Comparison of ENCODE assay signal across 14 mouse cellular contexts in the genomic region with DNA sequence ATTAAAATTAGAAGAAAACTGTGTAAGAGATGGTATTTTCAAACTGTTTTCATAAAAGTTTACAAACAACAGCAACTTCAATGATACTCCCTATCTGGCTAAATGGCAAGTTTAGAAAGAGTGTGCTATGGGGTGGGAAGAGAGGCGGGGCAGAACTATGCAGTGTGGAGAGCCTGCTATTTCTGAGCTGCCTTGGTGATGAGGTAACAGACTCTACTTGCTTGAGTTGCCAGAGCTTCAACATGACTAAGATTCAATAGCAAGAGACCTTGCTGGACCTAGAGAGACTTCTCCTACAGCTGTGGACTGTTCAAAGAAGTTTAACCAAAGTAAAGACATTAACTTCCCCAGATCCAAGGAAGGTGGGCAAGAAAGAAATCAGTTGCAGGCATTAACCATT. TPM values are rescaled to one million over a fixed set of nuclear protein-coding genes. Genes with fewer than 3 reads are reported as not detected.
DNase-seq lines count a peak whose midpoint lies in the region; ATAC-seq and TF ChIP-seq lines count a peak whose summit lies in the region.
"Had no signal": no experiment of that assay in that cellular context is flagged by ENCODE, and none has a peak within 500 bp of the region (broad histone marks: within the 10 kb centered on the region; RNA-seq: fewer than 3 reads in every experiment).

No protein-coding gene starts in this region.

- no peaks in the 10 kb centered on the region for H3K27me3 ChIP-seq in heart, embryonic 14.5 days (ENCODE audit: control insufficient read depth, insufficient read depth, low read length)
- no peaks in the 10 kb centered on the region for H3K27me3 ChIP-seq in stomach, embryonic 15.5 days (replicated peaks)
- no peaks in the 10 kb centered on the region for H3K27me3 ChIP-seq in forebrain, postnatal 0 days (ENCODE audit: insufficient read depth, low read length)

- no peak for TF ChIP-seq CTCF in forebrain, postnatal 0 days (IDR thresholded peaks at IDR 0.05; ENCODE audit: low read depth)

- ATAC-seq in heart, embryonic 14.5 days (ENCODE audit: insufficient number of reproducible peaks, insufficient read depth, low FRiP score, low read depth), result peak; percentile 74; the same call in 1 of the 2 replicates
- ATAC-seq in stomach, embryonic 15.5 days (ENCODE audit: insufficient read depth, low FRiP score, low read depth), result 0 out of 2 replicates have a peak, but pooled peaks have one; percentile 32
- no peak for ATAC-seq in forebrain, postnatal 0 days

- no peaks in the 10 kb centered on the region for H3K9me3 ChIP-seq in heart, embryonic 14.5 days (ENCODE audit: control insufficient read depth, low read length)
- H3K9me3 ChIP-seq in stomach, embryonic 15.5 days, result no peaks in the 10 kb centered on the region
- H3K9me3 ChIP-seq in forebrain, postnatal 0 days (ENCODE audit: low read length), result no peaks in the 10 kb centered on the region
- H3K9me3 ChIP-seq: limb, embryonic 10.5 days had no signal

- H3K36me3 ChIP-seq in heart, embryonic 14.5 days (ENCODE audit: control insufficient read depth, insufficient read depth, low read length), result no peaks in the 10 kb centered on the region
- H3K36me3 ChIP-seq in stomach, embryonic 15.5 days, result no peaks in the 10 kb centered on the region
- H3K36me3 ChIP-seq in forebrain, postnatal 0 days (ENCODE audit: insufficient read depth), result no peaks in the 10 kb centered on the region
- H3K36me3 ChIP-seq: limb, embryonic 10.5 days had no signal

- H3K27ac ChIP-seq in heart, embryonic 14.5 days (replicated peaks in 1 of 2; ENCODE audit: control insufficient read depth in 1 of 2, insufficient read depth in 1 of 2, low read depth in 2 of 2, low read length in 2 of 2), result peak overlapping the region; percentile 74 to 86
- no peak overlapping the region for H3K27ac ChIP-seq in stomach, embryonic 15.5 days
- no peak overlapping the region for H3K27ac ChIP-seq in forebrain, postnatal 0 days (ENCODE audit: low read depth, low read length)
- H3K27ac ChIP-seq: limb, embryonic 10.5 days had no signal

- intact Hi-C loops in gastrocnemius, postnatal 14 days (cut with DNase I; ENCODE audit: low total_unique reads), result no loop called here

- H3K4me1 ChIP-seq in heart, embryonic 14.5 days (ENCODE audit: control insufficient read depth in 2 of 2, insufficient read depth in 2 of 2, low read length in 2 of 2), result peaks cover 25 to 43% of the 10 kb centered on the region in 2 experiments
- H3K4me1 ChIP-seq in stomach, embryonic 15.5 days, result peaks cover 23% of the 10 kb centered on the region
- no peaks in the 10 kb centered on the region for H3K4me1 ChIP-seq in forebrain, postnatal 0 days (ENCODE audit: insufficient read depth)

- peak; percentile 38 for DNase-seq in gastrocnemius, adult 18-20 months (ENCODE audit: low spot score)
- no peak for DNase-seq in gastrocnemius, postnatal 14 days
- DNase-seq in lung, postnatal 14 days, result peak; percentile 26
- DNase-seq in lung, adult 18-20 months, result no peak
- DNase-seq in forebrain, postnatal 0 days, result no peak
- DNase-seq in embryo, embryonic 10.5 days (ENCODE audit: low spot score), result no peak
- DNase-seq: adrenal gland, postnatal 25 days; cerebellum, adult 11-12 months; thymus, adult 2 months had no signal

- H3K9ac ChIP-seq in heart, embryonic 14.5 days (ENCODE audit: low read length), result no peak overlapping the region
- no peak overlapping the region for H3K9ac ChIP-seq in stomach, embryonic 15.5 days
- no peak overlapping the region for H3K9ac ChIP-seq in forebrain, postnatal 0 days
- H3K9ac ChIP-seq: hindbrain, embryonic 14.5 days; lung, embryonic 14.5 days had no signal

- no peak overlapping the region for H3K4me2 ChIP-seq in heart, embryonic 14.5 days (ENCODE audit: low read length)
- H3K4me2 ChIP-seq in stomach, embryonic 15.5 days, result no peak overlapping the region
- H3K4me2 ChIP-seq in forebrain, postnatal 0 days (ENCODE audit: low read depth), result no peak overlapping the region
- H3K4me2 ChIP-seq: hindbrain, embryonic 14.5 days; lung, embryonic 14.5 days had no signal

- WGBS in heart, embryonic 14.5 days, result 25% methylated on average over 1 of the region's 1 CpGs
- 59% methylated on average over 1 of the region's 1 CpGs for WGBS in stomach, embryonic 15.5 days
- WGBS in forebrain, postnatal 0 days, result 77% methylated on average over 1 of the region's 1 CpGs

- no peak overlapping the region for H3K4me3 ChIP-seq in heart, embryonic 14.5 days (ENCODE audit: control insufficient read depth in 1 of 2, insufficient read depth in 1 of 2, low read depth in 1 of 2, low read length in 2 of 2)
- H3K4me3 ChIP-seq in stomach, embryonic 15.5 days (replicated peaks), result no peak overlapping the region
- H3K4me3 ChIP-seq in forebrain, postnatal 0 days (ENCODE audit: low read depth, low read length), result no peak overlapping the region
- H3K4me3 ChIP-seq: limb, embryonic 10.5 days had no signal

RNA-seq across cellular contexts. Expression of a gene that starts 24.9 kb away (rescaled TPM):
- total RNA-seq in gastrocnemius, adult 18-20 months (2021), result 10 to 100 TPM; 42.9 to 51.3 TPM
- 10 to 100 TPM; 37.5 to 37.6 TPM for total RNA-seq in gastrocnemius, postnatal 14 days (2021)
- 32.4 and 36.7 TPM in 2 replicates for polyA plus RNA-seq in heart, embryonic 14.5 days (2014; fragmentation: Nextera tagmentation; extraction: Ambion mirVana)
- polyA plus RNA-seq in stomach, embryonic 15.5 days (2015; fragmentation: Nextera tagmentation; extraction: Ambion mirVana), result 31.0 and 33.3 TPM in 2 replicates
- 16.3 and 20.1 TPM in 2 replicates for total RNA-seq in forebrain, postnatal 0 days (2014; rRNA removed)
- 20.4 and 30.4 TPM in 2 replicates for polyA plus RNA-seq in forebrain, postnatal 0 days (2015; fragmentation: Nextera tagmentation; extraction: Ambion mirVana)

Comparison
In these comparisons a context has a peak if more than half of its experiments do, and no peak if none do; other contexts are left out.
1. DNase-seq: peak in gastrocnemius, adult 18-20 months (single experiment) and lung, postnatal 14 days (single experiment); none in gastrocnemius, postnatal 14 days (single experiment), lung, adult 18-20 months (0 of 2), forebrain, postnatal 0 days (single experiment) and embryo, embryonic 10.5 days (single experiment).
2. H3K27ac ChIP-seq: peak in heart, embryonic 14.5 days (2 of 2); none in stomach, embryonic 15.5 days (single experiment) and forebrain, postnatal 0 days (single experiment).